Mouse (Mus musculus) erythroblast, embryonic 14.5 days (primary cell): ENCODE measurements around the gene Zfp148. TPM values are rescaled to one million over a fixed set of nuclear protein-coding genes. Genes with fewer than 3 reads are reported as not detected.

Experiments
- H3K27me3 ChIP-seq: 2 replicates; pipeline ENCODE4 v1.6.1; 2012; ENCODE audit warnings: inconsistent platforms; ENCODE audit not compliant: control insufficient read depth
- H3K36me3 ChIP-seq: 2 replicates; pipeline ENCODE4 v1.6.1; 2012; ENCODE audit warnings: mild to moderate bottlenecking, inconsistent platforms; ENCODE audit not compliant: control insufficient read depth
- H3K4me1 ChIP-seq: 2 replicates; pipeline ENCODE4 v1.6.1; 2012; ENCODE audit warnings: inconsistent platforms; ENCODE audit not compliant: control insufficient read depth
- H3K4me3 ChIP-seq: replicated peaks from 2 replicates; pipeline ENCODE3; 2012; ENCODE audit warnings: moderate library complexity, mild to moderate bottlenecking, inconsistent platforms
- H3K9me3 ChIP-seq: 2 replicates; pipeline ENCODE4 v1.6.1; 2012; ENCODE audit warnings: low read length, inconsistent platforms, mixed read lengths; ENCODE audit not compliant: control insufficient read depth
- GATA1 ChIP-seq: IDR thresholded peaks from 2 replicates; pipeline ENCODE4 v1.6.1; 2012; ENCODE audit warnings: low read length, inconsistent platforms, mixed read lengths
- TAL1 ChIP-seq: IDR thresholded peaks from 3 replicates; pipeline ENCODE4 v1.6.1; 2012; ENCODE audit warnings: low read length, inconsistent platforms, mixed read lengths
- polyA plus RNA-seq: library from polyadenylated mRNA; stranded (reverse); fragments of >175 nt; gene quantifications from 2 replicates; pipeline ENCODE4 v1.2.3, GENCODE M21; 2012

Zfp148 gene
- polyA plus RNA-seq, 1 experiment: 0.05 TPM

- H3K4me3 ChIP-seq: no peak overlapping the region
Observed at GRCm38 (mm10) chr16:33344379-33344778, 36.3 kb upstream of the Zfp148 start.

GRCm38 (mm10) chr16:33344875-33345274 is 35.8 kb upstream of the Zfp148 start:
- Histone ChIP-seq H3K9me3 (no peaks in the 10 kb centered on the region), H3K27me3 (no peaks in the 10 kb centered on the region), H3K4me1 (peaks cover 2% of the 10 kb centered on the region; the same call in 1 of the 2 replicates), H3K36me3 (no peaks in the 10 kb centered on the region), H3K4me3 (no peak overlapping the region)
- TF ChIP-seq TAL1: no peak
- no peak for TF ChIP-seq GATA1

More at GRCm38 (mm10) chr16:33344379-33344778, 36.3 kb upstream of the Zfp148 start:
- Histone ChIP-seq H3K36me3 (no peaks in the 10 kb centered on the region), H3K27me3 (no peaks in the 10 kb centered on the region), H3K4me1 (peaks cover 5% of the 10 kb centered on the region; the same call in 1 of the 2 replicates), H3K9me3 (no peaks in the 10 kb centered on the region)
- TF ChIP-seq TAL1 (no peak), GATA1 (no peak)

DNA sequence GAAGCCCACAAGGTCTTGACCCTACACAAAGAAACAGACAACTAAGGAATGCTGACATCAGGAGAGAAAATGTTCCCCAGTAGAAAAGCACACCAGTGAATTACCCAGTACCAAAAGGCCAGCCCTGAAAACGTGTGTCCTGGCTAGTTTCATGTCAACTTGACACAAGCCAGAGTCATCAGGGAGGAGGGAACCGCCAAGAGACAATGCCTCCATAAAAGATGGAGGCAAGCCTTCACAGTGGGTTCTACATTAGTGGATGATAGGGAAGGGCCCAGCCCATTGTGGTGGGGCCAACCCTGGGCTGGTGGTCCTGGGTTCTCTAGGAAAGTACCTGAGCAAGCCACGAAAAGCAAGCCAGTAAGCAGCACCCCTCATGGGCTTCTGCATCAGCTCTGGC is 34.3 kb upstream of the Zfp148 start:
- no peaks in the 10 kb centered on the region for H3K27me3 ChIP-seq
- no peaks in the 10 kb centered on the region for H3K9me3 ChIP-seq
- H3K36me3 ChIP-seq: no peaks in the 10 kb centered on the region
- TF ChIP-seq GATA1: no peak
- TF ChIP-seq TAL1: no peak
- H3K4me3 ChIP-seq: no peak overlapping the region
- no peaks in the 10 kb centered on the region for H3K4me1 ChIP-seq

- H3K27me3 ChIP-seq: no peaks in the 10 kb centered on the region
- no peaks in the 10 kb centered on the region for H3K9me3 ChIP-seq
- no peaks in the 10 kb centered on the region for H3K4me1 ChIP-seq
- no peaks in the 10 kb centered on the region for H3K36me3 ChIP-seq
- TF ChIP-seq TAL1: no peak
- no peak for TF ChIP-seq GATA1
- H3K4me3 ChIP-seq: no peak overlapping the region
Observed at GRCm38 (mm10) chr16:33347134-33347533, 33.5 kb upstream of the Zfp148 start.

GRCm38 (mm10) chr16:33357805-33358204 is 22.8 kb upstream of the Zfp148 start:
- Histone ChIP-seq H3K36me3 (no peaks in the 10 kb centered on the region), H3K4me1 (no peaks in the 10 kb centered on the region), H3K4me3 (no peak overlapping the region), H3K9me3 (no peaks in the 10 kb centered on the region), H3K27me3 (no peaks in the 10 kb centered on the region)
- TF ChIP-seq GATA1 (no peak), TAL1 (no peak)

DNA sequence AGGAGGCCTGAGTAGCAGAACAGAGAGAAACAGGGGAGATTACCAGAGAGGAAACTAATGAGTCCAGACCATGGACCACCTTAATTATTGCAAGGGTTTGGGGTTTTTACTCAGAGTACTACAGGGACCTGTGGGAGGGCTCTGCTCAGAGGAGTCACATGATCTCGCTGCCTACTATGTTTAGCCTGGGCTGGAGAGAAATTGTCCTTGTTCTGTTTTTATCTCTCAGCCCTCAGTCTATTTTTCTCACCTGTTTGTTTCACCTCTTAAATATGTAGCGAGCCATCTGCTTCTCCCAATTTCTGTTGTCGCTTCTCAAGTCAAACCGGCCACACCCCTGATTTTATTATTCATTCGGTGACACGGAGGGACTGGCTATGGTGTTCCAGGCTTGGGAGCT is 14.9 kb upstream of the Zfp148 start:
- no peaks in the 10 kb centered on the region for H3K27me3 ChIP-seq
- H3K36me3 ChIP-seq: no peaks in the 10 kb centered on the region
- no peaks in the 10 kb centered on the region; the same call in 1 of the 2 replicates for H3K4me1 ChIP-seq
- H3K9me3 ChIP-seq: no peaks in the 10 kb centered on the region
- no peak for TF ChIP-seq TAL1
- TF ChIP-seq GATA1: no peak
- no peak overlapping the region for H3K4me3 ChIP-seq

GRCm38 (mm10) chr16:33368632-33369031 is 12.0 kb upstream of the Zfp148 start:
- Histone ChIP-seq H3K4me1 (no peaks in the 10 kb centered on the region; the same call in 1 of the 2 replicates), H3K4me3 (no peak overlapping the region), H3K27me3 (no peaks in the 10 kb centered on the region), H3K9me3 (no peaks in the 10 kb centered on the region), H3K36me3 (no peaks in the 10 kb centered on the region)
- TF ChIP-seq GATA1 (no peak), TAL1 (no peak)

GRCm38 (mm10) chr16:33370836-33371235 is 9.8 kb upstream of the Zfp148 start:
- TF ChIP-seq GATA1 (no peak), TAL1 (no peak)
- Histone ChIP-seq H3K4me1 (no peaks in the 10 kb centered on the region; the same call in 1 of the 2 replicates), H3K9me3 (no peaks in the 10 kb centered on the region), H3K36me3 (no peaks in the 10 kb centered on the region), H3K4me3 (no peak overlapping the region), H3K27me3 (no peaks in the 10 kb centered on the region)

DNA sequence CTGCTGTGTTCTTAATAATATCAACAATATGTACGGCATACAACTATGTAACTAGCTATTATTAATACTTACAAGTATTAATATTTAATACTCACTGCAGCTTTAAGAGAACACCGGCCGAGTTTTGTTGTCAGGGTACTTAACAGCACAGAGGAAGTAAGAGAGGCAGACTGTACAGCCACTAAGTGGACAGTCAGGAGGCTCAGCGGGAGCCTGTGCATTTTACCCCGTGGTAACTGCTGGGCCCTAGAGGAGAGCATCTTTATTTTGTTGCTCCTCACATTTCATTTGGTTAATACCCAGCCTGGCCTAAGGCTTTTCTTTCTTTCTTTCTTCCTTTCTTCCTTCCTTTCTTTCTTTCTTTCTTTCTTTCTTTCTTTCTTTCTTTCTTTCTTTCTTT is 8.0 kb upstream of the Zfp148 start:
- Histone ChIP-seq H3K9me3 (no peaks in the 10 kb centered on the region), H3K36me3 (no peaks in the 10 kb centered on the region), H3K4me3 (no peak overlapping the region), H3K4me1 (no peaks in the 10 kb centered on the region; the same call in 1 of the 2 replicates), H3K27me3 (no peaks in the 10 kb centered on the region)
- TF ChIP-seq GATA1 (no peak), TAL1 (no peak)

GRCm38 (mm10) chr16:33373326-33373725 is 7.3 kb upstream of the Zfp148 start:
- Histone ChIP-seq H3K36me3 (no peaks in the 10 kb centered on the region), H3K27me3 (no peaks in the 10 kb centered on the region)
- TF ChIP-seq GATA1: no peak
- TF ChIP-seq TAL1: no peak

More at GRCm38 (mm10) chr16:33373326-33373725, 7.3 kb upstream of the Zfp148 start:
- Histone ChIP-seq H3K9me3 (no peaks in the 10 kb centered on the region), H3K4me3 (no peak overlapping the region), H3K4me1 (no peaks in the 10 kb centered on the region; the same call in 1 of the 2 replicates)
